Mouse (Mus musculus) stomach, postnatal 0 days (tissue): Measurements from ENCODE around the gene Bcas3.
A peak's percentile ranks its signal among the peaks of the same experiment; 100 is the strongest.

Experiments used
- CTCF ChIP-seq: IDR thresholded peaks from 2 replicates; pipeline ENCODE4 v1.5.1; 2016; ENCODE audit warnings: antibody characterized with exemption, low read depth, mild to moderate bottlenecking, moderate library complexity
- EP300 ChIP-seq: optimal IDR thresholded peaks from 2 replicates; pipeline ENCODE3; 2016; ENCODE audit warnings: antibody characterized with exemption

GRCm38 (mm10) chr11:85823181-85823580 lies 470.2 kb downstream of the Bcas3 start:
- TF ChIP-seq EP300 (no peak), CTCF (peak; percentile 98)
